Mouse (Mus musculus) MEL (cell line): ENCODE measurements at regions not wholly inside any gene's neighbourhood (a gene's known extent, or its start where the extent isn't known, plus 50 kb on each side); places are given as distances from the start of the nearest gene placed in this dataset.

ENCODE experiments used
- CTCF ChIP-seq, 3 experiments: IDR thresholded peaks in 2 of 3; conservative IDR thresholded peaks in 1 of 3; 2 replicates each; pipeline ENCODE4 v1.5.1; 2011 to 2012; ENCODE audit warnings: low read length in 3 of 3, low read depth in 2 of 3, mild to moderate bottlenecking in 2 of 3, improper control_type of control experiment in 1 of 3, inconsistent platforms in 1 of 3, mixed read lengths in 1 of 3, moderate library complexity in 1 of 3; ENCODE audit not compliant: control insufficient read depth in 1 of 3, insufficient read depth in 1 of 3, poor library complexity in 1 of 3, severe bottlenecking in 1 of 3
- EP300 ChIP-seq, 2 experiments: IDR thresholded peaks; 2 replicates each; pipeline ENCODE4 v1.6.1; 2011; ENCODE audit warnings: improper control_type of control experiment in 2 of 2, low read length in 2 of 2, low read depth in 1 of 2, mild to moderate bottlenecking in 1 of 2
- MYB ChIP-seq: IDR thresholded peaks from 2 replicates; pipeline ENCODE4 v1.6.1; 2011; ENCODE audit warnings: mild to moderate bottlenecking, low read depth, low read length, improper control_type of control experiment
- MYC ChIP-seq: IDR thresholded peaks from 2 replicates; pipeline ENCODE4 v1.6.1; 2011; ENCODE audit warnings: low read depth, mild to moderate bottlenecking, low read length, improper control_type of control experiment, moderate library complexity
- POLR2A ChIP-seq, 2 experiments: IDR thresholded peaks; 2 replicates each; pipeline ENCODE4 v1.6.1; 2011 to 2012; ENCODE audit warnings: low read length in 2 of 2, mild to moderate bottlenecking in 2 of 2, control low read depth in 1 of 2, improper control_type of control experiment in 1 of 2, low read depth in 1 of 2, moderate library complexity in 1 of 2; ENCODE audit not compliant: control insufficient read depth in 1 of 2, insufficient read depth in 1 of 2, poor library complexity in 1 of 2
- POLR2AphosphoS2 ChIP-seq: IDR thresholded peaks from 2 replicates; pipeline ENCODE4 v1.6.1; 2011; ENCODE audit warnings: low read length, improper control_type of control experiment
- SIN3A ChIP-seq: IDR thresholded peaks from 2 replicates; pipeline ENCODE4 v1.6.1; 2012; ENCODE audit warnings: low read length, improper control_type of control experiment, inconsistent platforms

DNA sequence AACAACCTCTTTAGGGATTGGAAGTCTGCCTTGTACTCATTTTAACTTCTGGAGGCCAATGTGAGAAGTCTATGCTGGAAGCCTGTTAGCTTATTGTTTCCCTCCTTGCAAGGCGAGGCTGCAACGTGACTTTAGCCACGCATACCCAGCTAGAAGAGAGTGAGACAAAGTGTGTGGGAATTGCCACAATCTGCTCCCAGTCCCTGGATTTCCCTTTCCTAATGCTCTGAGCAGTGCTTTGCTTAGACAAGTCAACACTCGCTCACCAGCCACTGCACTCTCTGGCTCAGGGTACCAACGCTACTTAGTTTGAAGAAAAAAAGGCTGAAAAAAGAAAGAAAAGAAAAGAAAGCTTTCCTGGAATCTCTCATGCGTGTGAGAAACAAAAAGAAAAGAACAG, 147.5 kb upstream of the Pik3r1 start:
- TF ChIP-seq POLR2A (IDR thresholded peaks at IDR 0.05; ENCODE audit: control insufficient read depth in 1 of 2, insufficient read depth in 1 of 2, low read depth in 1 of 2, low read length in 2 of 2, poor library complexity in 1 of 2): no peak
- TF ChIP-seq MYB: no peak
- TF ChIP-seq MYC: no peak
- no peak for TF ChIP-seq POLR2AphosphoS2
- no peak for TF ChIP-seq CTCF (IDR thresholded peaks at IDR 0.05 in 2 of 3, conservative IDR thresholded peaks at IDR 0.05 in 1 of 3; ENCODE audit: control insufficient read depth in 1 of 3, insufficient read depth in 1 of 3, low read depth in 2 of 3, low read length in 3 of 3, poor library complexity in 1 of 3, severe bottlenecking in 1 of 3)
- TF ChIP-seq EP300 (IDR thresholded peaks at IDR 0.05; ENCODE audit: low read depth in 1 of 2, low read length in 2 of 2): no peak
- TF ChIP-seq SIN3A: no peak
